Mouse (Mus musculus): Measurements from ENCODE around the gene Rasgrf1.

Rasgrf1 gene

GRCm38 (mm10) chr9:89970886-89971486, 61.3 kb downstream of the Rasgrf1 start:
- no peak for DNase-seq

GRCm38 (mm10) chr9:89972321-89972720, 62.6 kb downstream of the Rasgrf1 start:
- no peak for DNase-seq

- DNase-seq = no peak
These were observed 64.1 kb downstream of the Rasgrf1 start for GRCm38 (mm10) chr9:89973856-89974255.

GRCm38 (mm10) chr9:89974463-89974931, 64.8 kb downstream of the Rasgrf1 start:
- DNase-seq = no peak

GRCm38 (mm10) chr9:89976366-89976940, 66.7 kb downstream of the Rasgrf1 start:
- no peak for DNase-seq

- no peak for DNase-seq
These were observed 69.5 kb downstream of the Rasgrf1 start for GRCm38 (mm10) chr9:89979248-89979647.

GRCm38 (mm10) chr9:89982256-89982655, 72.5 kb downstream of the Rasgrf1 start:
- DNase-seq = no peak

GRCm38 (mm10) chr9:89988053-89988452, 78.3 kb downstream of the Rasgrf1 start:
- DNase-seq = no peak

- DNase-seq = no peak
These were observed 79.3 kb downstream of the Rasgrf1 start for GRCm38 (mm10) chr9:89988811-89989528.

GRCm38 (mm10) chr9:90006432-90006831, 96.7 kb downstream of the Rasgrf1 start:
- DNase-seq = no peak

- DNase-seq = no peak
These were observed 97.4 kb downstream of the Rasgrf1 start for GRCm38 (mm10) chr9:90007094-90007493.

- no peak for DNase-seq
These were observed 98.4 kb downstream of the Rasgrf1 start for GRCm38 (mm10) chr9:90008138-90008537.

GRCm38 (mm10) chr9:90011849-90012248, 102.1 kb downstream of the Rasgrf1 start:
- no peak for DNase-seq

- DNase-seq = no peak
These were observed 104.9 kb downstream of the Rasgrf1 start for GRCm38 (mm10) chr9:90014649-90015048.

GRCm38 (mm10) chr9:90016204-90016603, 106.5 kb downstream of the Rasgrf1 start:
- no peak for DNase-seq

- no peak for DNase-seq
These were observed 111.2 kb downstream of the Rasgrf1 start for GRCm38 (mm10) chr9:90020866-90021265.

GRCm38 (mm10) chr9:90021442-90021841, 111.7 kb downstream of the Rasgrf1 start:
- DNase-seq = no peak

GRCm38 (mm10) chr9:90027709-90028108, 118.0 kb downstream of the Rasgrf1 start:
- no peak for DNase-seq

GRCm38 (mm10) chr9:90033922-90034321, 124.2 kb downstream of the Rasgrf1 start:
- DNase-seq = no peak

GRCm38 (mm10) chr9:90035168-90035567, 125.5 kb downstream of the Rasgrf1 start:
- no peak for DNase-seq

GRCm38 (mm10) chr9:90035794-90036193, 126.1 kb downstream of the Rasgrf1 start:
- DNase-seq = no peak

GRCm38 (mm10) chr9:90036313-90036712, 126.6 kb downstream of the Rasgrf1 start:
- no peak for DNase-seq

GRCm38 (mm10) chr9:90038535-90038934, 128.8 kb downstream of the Rasgrf1 start:
- DNase-seq = no peak

- DNase-seq = no peak
These were observed 131.2 kb downstream of the Rasgrf1 start for GRCm38 (mm10) chr9:90040916-90041315.

All from kidney, adult 11 months (tissue).